Mouse (Mus musculus) heart, postnatal 0 days (tissue): ENCODE results near the gene 9330182L06Rik.

ENCODE experiments used
- CTCF ChIP-seq: IDR thresholded peaks from 2 replicates; pipeline ENCODE4 v1.5.1; 2016; ENCODE audit warnings: antibody characterized with exemption, control low read depth, low read depth
- EP300 ChIP-seq: IDR thresholded peaks from 2 replicates; pipeline ENCODE4 v1.6.1; 2016; ENCODE audit warnings: antibody characterized with exemption, low read depth

- TF ChIP-seq EP300 (no peak), CTCF (no peak)
Observed at GRCm38 (mm10) chr5:9345038-9345617, 79.2 kb downstream of the 9330182L06Rik start.
